Mouse (Mus musculus) kidney, postnatal 36 days (tissue): ENCODE measurements around the gene Nceh1.

Experiments used
- DNase-seq, 2 experiments: peaks; one replicate each; pipeline ENCODE4 v3.0.0; 2021 to 2022; ENCODE audit warnings: mixed read lengths in 2 of 2

Nceh1 gene

GRCm38 (mm10) chr3:27191856-27192255, 9.1 kb downstream of the Nceh1 start:
- no peak for DNase-seq

DNA sequence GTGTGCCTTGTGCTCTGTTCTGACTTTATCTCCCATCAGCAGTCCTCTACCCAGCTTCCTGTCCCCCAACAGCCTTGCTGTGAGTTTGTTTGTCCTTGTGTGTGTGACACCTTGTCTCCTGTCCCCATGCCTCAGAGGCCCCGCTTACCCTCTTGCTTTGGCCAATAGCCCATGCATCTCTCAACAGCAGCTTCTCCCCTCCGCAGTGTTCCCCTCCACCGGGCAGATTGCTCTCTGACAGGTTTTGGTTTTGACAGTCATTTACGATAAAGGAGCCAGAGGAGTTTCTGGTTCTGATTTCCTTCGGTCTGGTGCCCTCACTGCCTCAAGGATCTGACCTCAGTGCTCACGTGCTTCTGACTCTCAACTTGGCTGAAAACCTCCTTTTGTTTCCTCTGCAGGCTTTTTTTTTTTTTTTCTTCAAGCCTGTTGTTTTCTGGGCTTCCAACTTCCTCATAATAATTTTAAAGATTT, 11.1 kb downstream of the Nceh1 start:
- DNase-seq = peak; percentile 72 to 73

DNA sequence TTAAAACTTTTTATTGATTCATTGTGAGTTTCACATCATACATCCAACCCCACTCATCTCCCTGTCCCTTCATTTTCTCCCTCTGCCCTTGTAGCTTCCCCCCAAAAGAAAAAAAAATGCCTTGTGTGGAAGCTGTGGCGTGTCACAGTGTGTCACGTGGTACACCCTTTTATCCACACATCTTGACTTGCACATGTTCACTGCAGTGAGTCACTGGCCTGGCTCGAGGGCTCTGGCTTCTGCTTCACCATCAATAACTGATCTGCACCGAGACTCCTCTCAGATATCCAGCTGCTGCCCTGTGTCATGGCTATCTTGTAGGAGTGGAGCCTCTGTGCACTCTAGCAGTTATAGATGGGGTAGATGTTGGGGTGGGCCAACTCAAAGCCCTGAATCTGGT, 12.4 kb downstream of the Nceh1 start:
- no peak for DNase-seq

GRCm38 (mm10) chr3:27195573-27196227, 12.9 kb downstream of the Nceh1 start:
- peak in 1 of 2 experiments; percentile 49 for DNase-seq

DNA sequence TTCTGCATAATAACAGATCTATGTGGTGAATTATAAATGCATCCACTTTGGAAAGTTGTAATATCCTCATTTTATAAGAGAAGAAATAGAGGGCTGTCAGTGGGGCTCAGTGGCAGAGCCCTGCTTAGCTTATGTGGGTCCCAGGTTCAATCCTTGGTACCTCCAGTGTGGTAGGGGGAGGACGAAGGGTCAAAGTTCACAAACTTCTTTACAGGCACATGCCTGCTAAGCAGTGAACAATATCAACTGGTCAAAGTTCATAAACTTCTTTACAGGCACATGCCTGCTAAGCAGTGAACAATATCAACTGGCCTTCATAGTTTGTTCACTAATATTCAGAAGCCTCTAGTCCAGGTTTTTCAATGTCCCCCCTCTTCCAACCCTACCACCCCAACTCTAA, 13.8 kb downstream of the Nceh1 start:
- DNase-seq = peak; percentile 66 to 79

GRCm38 (mm10) chr3:27197816-27198215, 15.1 kb downstream of the Nceh1 start:
- no peak for DNase-seq

- DNase-seq = peak; percentile 48 to 57
Observed at GRCm38 (mm10) chr3:27199120-27199519, 16.4 kb downstream of the Nceh1 start.

DNA sequence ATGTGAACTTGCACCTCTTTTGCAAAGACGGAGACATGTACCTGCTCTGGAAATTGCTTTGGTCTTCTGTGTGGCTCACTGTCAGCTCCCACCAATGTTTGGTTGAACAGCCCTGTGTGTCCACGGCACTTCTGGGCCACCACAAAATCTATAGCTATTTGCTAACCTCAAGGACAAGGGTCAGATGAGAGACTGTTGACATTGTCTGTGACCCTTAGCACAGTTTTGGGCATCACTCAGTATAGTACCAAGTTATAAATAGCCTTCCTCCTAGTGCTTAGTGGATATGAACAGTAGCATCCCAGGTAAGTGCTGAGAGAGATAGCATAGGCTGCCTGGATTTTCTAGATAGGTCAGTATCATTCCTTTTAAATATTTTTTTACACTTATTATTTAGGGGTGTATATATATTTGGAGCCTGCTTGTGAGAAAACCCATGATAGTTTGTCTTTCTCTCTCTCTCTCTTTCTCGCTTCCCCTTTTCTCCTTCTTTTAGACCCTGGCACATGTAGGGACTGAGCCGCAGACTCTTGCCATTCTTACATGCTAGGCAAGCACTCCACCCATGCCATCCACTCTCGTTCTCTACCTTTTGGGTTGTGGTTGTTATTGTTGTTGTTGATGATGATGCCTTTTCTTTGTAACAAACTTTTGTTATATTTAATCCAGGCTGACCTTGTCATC, 19.1 kb downstream of the Nceh1 start:
- DNase-seq = no peak

- peak; percentile 49 to 65 for DNase-seq
Observed at GRCm38 (mm10) chr3:27205068-27205467, 22.3 kb downstream of the Nceh1 start.

- DNase-seq = no peak
Observed at GRCm38 (mm10) chr3:27205514-27206220, 22.9 kb downstream of the Nceh1 start.

GRCm38 (mm10) chr3:27206221-27206560, 23.4 kb downstream of the Nceh1 start:
- no peak for DNase-seq

GRCm38 (mm10) chr3:27206577-27206976, 23.8 kb downstream of the Nceh1 start:
- DNase-seq = peak in 1 of 2 experiments; percentile 33

DNA sequence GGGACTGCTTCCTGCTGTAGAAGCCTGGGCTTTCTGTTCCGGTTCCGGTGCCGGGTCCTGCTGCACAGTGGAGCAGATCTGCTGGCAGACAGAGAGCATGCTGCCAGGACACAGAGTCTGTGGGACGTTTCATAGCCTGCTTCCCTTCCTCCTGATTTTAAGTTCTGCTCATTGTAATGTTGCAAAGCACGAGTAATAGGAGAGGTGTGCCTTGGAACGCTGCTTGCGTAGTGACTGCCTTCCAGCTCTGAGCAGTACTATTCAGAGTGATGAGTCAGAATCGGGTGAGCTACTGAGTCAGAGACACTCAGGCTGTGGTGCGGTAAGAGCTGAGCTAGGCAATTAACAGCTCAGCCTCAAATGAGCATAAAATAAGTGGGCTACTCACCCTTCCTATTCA, 26.9 kb downstream of the Nceh1 start:
- no peak for DNase-seq

DNA sequence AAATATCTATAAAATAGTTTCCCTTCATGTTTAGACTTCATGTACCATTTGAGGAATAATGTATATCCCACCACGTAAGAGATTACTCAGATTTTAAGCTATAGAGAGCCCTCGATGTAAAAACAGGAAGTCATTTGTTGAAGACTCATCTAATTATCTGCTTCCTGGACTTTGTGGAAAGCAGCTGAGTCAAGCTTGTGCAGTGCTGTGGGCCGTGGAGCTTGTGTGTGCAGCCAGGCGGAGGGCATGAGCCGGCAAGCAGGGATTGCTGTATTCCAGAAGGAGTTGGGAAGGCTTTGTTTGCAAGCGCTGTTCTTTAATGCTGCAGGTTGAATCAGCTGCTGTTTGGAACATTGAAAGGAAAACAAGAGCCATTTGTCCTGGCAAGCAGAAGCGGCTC, 27.5 kb downstream of the Nceh1 start:
- DNase-seq = peak; percentile 35 to 49

GRCm38 (mm10) chr3:27214016-27214816, 31.5 kb downstream of the Nceh1 start:
- no peak for DNase-seq

DNA sequence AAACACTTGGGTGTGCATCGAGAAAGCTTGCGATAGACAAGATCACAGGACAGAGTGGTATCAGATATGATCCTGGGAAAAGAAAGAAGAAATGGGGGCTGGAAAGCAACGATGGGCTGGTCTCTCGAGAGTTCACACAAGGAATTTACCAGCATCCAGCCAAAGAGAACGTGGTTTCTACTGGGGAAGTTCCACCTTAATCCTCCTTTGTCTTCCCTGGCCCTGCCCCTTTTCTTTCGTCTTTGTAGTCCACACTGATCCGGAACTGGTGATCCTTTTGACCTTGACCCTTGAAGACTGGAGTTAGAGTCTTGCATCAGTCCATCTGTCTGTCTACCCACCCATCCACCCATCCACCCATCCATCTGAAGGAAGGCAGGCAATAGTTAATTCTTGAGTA, 34.6 kb downstream of the Nceh1 start:
- DNase-seq = no peak

DNA sequence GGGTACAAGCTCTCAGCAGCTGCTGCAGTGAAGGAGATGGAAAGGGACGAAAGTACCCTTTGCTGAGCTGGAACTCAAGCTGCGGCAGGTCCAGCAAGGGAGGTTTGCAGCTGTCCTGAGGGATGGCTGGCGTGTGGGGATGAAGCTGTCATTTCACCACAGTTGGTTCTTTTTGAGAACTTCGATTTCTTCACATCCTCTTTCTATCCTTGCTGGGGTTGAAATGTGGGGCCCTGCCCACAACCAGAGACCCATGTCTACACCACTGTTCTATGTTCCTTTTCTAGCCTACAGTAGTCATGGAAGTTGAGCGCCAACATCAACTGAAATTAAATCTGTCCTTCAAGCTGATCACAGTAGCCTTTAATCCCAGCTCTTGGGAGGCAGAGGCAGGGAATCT, 35.8 kb downstream of the Nceh1 start:
- DNase-seq = no peak

- no peak for DNase-seq
Observed at GRCm38 (mm10) chr3:27222052-27222451, 39.3 kb downstream of the Nceh1 start.

- DNase-seq = no peak
Observed at GRCm38 (mm10) chr3:27222488-27222887, 39.7 kb downstream of the Nceh1 start.

- no peak for DNase-seq
Observed at GRCm38 (mm10) chr3:27227629-27228453, 45.1 kb downstream of the Nceh1 start.

GRCm38 (mm10) chr3:27228530-27229309, 46.0 kb downstream of the Nceh1 start:
- DNase-seq = peak; percentile 48 to 60
